Mouse (Mus musculus): ENCODE measurements around the gene Dhps.
"Not testable (repeated sequence)": the region's sequence is repeated elsewhere in the genome, so short reads cannot be mapped to it uniquely, and the experiment has no call there.

The Dhps gene

DNA sequence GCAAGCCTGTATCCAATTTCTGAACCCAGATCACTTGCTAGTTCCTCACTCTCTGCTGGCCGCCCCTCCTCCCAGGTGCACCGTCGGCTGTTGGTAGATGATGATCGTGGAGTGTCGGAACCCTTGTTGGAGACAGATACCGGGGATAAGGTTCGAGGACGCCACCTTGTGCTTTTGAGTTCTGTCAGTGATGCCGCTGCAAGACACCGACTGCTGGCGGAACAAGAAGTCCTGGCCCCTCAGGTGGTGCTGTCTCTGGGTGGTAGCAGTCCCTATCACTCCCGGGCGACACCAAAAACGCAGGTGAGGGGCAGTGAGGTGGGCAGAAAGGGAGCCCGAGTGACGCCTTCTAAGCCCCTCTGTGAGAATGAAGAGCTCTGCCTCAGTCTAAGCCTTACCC is 24.6 kb downstream of the Dhps start:
- DNase-seq (ENCODE audit: low spot score), result no peak

DNA sequence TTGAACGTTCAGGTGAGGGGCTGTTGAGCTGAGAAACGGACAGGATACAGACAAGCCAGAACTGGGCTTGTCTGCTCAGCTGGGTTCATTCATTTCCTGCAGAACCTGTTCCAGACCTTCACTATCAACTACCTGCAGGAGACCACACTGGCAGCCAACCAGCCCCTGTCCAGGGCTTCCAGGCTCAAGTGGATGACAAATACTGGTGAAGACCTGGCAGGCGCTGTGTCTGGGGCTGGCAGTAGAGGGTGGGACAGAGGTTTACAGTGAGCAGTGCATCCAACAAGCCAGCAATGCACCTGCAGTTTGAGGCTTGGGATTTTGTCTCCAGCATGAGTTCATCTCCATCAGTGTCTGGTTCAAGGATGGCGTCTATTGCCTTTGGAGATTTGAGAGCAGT is 25.3 kb downstream of the Dhps start:
- peak; percentile 51 for DNase-seq (ENCODE audit: low spot score)

GRCm38 (mm10) chr8:85100076-85100665 is 28.6 kb downstream of the Dhps start:
- no peak for DNase-seq (ENCODE audit: low spot score)

- no peak for DNase-seq (ENCODE audit: low spot score)
Measured at GRCm38 (mm10) chr8:85113241-85113640, 41.7 kb downstream of the Dhps start.

DNA sequence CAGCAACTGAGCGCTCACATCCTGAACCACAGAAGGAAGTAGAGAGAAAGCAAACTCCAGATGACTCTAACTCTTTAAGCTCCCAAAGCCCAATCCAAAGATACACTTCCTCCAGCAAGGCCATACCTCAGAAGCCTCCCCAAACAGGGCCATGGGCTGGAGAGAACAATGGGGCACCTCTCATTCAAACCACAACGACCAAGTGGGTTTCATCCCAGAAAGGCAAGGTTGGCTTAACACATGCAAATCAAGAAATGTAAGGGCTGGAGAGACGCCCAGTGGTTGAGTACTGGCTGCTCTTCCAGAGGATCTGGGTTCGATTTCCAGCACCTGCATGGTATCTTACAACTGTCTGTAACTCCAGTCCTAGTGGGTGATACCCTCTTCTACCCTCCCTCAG is 43.9 kb downstream of the Dhps start:
- no peak for DNase-seq (ENCODE audit: low spot score)

- no peak for DNase-seq (ENCODE audit: low spot score)
Measured at GRCm38 (mm10) chr8:85116984-85117383, 45.4 kb downstream of the Dhps start.

DNA sequence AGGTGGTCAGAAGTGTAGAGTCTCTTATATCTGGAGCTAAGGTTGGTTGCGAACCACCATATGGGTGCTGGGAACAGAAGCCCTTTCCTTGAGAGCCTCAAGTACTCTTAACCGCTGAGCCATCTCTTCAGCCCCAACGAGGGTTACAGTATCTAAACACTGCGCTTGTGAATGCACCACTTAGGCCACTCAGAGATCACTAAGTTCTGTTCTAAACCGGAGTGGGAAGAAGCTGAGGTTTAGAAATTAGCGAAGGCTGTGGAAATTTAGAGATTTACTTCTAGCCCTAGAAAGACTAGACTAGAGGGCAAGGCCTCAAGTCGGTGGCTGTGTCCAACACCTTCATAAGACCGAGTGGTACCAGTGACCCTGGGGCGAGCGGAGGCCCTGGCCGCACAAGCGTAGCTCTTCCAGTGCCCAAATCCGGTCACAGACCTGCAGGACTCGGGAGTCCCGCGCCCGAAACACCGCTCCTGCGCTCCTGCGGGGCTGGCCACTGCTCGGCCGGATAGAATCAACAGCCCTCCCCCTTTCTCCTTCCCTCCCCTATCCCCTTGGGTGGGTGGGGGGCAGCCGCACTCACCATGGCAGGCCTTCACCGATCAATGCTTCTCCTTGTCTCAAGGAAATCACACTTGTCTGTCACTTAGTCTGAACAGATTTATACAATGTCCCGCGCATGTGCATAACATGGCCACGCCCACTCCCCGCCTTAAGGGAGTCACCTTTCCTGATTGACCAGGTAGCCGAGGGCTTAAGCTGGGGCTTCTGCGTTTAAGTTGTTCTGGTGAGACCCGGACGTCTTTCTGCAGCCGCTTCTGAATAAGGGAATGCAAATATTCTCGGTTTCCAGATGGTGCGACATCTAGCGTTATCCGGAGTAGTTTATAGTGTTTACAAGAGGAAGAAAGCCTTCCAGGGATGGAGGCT is 47.8 kb downstream of the Dhps start:
- DNase-seq (ENCODE audit: low spot score), result peak; percentile 92

DNA sequence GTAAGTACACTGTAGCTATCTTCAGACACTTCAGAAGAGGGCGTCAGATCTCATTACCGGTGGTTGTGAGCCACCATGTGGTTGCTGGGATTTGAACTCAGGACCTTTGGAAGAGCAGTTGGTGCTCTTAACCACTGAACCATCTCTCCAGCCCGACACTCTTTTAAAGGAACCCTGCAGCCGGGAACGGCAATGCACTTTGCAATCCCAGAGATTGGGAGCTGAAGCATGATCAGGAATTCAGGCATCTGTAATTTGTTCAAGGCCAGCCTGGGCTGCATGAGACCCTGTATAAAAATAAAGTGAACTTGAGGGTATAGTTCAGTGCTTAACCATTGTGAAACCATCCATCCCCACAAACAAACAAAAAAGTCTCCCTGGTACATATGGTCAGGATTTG is 48.7 kb downstream of the Dhps start:
- DNase-seq (ENCODE audit: low spot score), result not testable (repeated sequence)

DNA sequence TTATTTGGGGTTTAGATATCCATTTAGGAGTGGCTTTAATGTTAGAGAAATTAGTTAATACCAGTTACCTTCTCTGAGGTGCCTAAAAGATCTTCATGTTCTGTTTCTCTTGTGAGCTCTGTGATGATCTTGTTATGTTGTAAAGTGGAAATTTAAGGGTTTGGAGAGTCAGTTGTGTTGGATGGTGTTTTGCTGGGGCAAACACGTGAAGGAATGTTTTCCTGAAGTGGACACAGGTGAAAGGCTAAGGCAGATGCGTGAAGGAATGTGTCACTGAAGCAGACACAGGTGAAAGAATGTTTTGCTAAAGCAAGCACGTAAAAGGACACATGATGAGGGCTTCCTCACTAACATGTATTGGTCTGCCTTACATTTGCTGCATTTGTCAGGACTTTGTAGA is 51.4 kb downstream of the Dhps start, which contains the start of gene Zfp791:
TSS of gene Zfp791 (minus strand) at position 101 of the 400 bp plus-strand sequence.
- DNase-seq (ENCODE audit: low spot score), result no peak

DNA sequence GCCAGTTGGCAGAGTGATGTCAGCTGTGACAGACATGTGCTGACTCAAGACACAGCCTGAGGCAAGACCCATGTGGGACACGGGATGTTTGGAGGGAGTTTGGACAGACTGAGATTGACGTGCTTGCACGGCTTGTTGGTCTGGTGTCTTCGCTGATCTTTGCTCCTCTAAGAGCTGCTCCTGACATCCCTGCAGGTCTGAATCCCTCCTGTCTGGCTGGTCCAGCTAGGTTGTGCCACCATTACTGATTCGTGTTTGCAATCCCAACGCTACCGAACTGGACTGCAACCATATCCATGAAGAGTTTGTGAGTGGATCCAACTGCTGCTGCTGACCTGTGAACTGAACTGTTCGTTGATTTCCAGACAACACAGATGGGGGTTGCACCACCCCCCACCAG is 52.1 kb downstream of the Dhps start:
- DNase-seq (ENCODE audit: low spot score), result no peak

Data from urinary bladder, postnatal 14 days (tissue).